Mouse (Mus musculus) adrenal gland, postnatal 36 days (tissue): ENCODE measurements around the gene Me1. TPM values are rescaled to one million over a fixed set of nuclear protein-coding genes. Genes with fewer than 3 reads are reported as not detected.

Source experiments
- DNase-seq, 2 experiments: peaks; one replicate each; pipeline ENCODE4 v3.0.0; 2021; ENCODE audit warnings: mixed read lengths in 1 of 2
- total RNA-seq, 2 experiments: library from RNA; stranded (reverse); gene quantifications; 2 replicates each; pipeline ENCODE4 v1.2.3; 2021

The Me1 gene
- total RNA-seq, 2 experiments from 2014 or later, result 1,431 to 2,044 TPM

DNA sequence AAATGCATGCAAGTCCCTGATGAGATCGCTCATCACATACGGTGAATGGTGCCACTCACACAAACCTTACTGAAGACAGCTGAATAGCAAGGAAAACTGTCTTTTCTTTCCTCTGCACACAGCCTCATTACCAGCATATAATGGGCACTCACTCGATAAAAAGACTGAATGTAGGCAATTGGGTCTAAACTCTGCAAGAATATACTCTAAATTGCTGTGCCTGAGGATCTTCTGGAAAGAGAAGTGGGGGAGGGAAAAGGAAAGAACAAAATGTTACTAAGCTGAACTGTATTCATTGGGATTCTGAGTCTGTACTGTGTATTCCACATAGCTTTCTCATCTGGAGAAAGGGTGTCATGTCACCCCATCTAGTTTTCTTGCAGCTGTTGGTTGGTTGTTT lies 152.3 kb downstream of the Me1 start:
- no peak for DNase-seq

DNA sequence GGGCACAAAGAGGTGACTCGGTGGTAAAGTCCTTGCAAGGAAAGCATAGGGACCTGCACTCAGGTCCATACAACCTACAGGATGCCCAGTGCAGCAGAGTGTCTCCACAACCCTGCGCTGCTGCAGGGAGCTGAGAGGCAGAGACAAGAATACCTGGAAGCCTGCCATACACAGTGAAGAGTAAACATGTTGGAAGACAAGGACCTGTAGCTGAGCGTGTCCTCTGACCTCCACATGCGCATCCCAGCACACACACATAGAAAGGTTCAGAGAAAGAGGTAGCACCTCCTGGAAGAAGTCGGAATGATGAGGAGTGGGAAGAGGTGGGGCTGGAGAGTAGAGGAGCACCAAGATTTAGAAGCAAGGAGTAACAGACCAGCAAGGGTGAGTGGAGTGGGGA lies 161.7 kb downstream of the Me1 start:
- no peak for DNase-seq

Other genes with a start within 250 kb of the Me1 start
- 1 to 10 TPM; 1.8 to 3.3 TPM for gene Ube2cbp, start 231.0 kb downstream of the Me1 start, total RNA-seq
- 10 to 100 TPM; 23.6 to 24.5 TPM for gene Dop1a, start 228.8 kb downstream of the Me1 start, total RNA-seq
- gene Pgm3, start 124.1 kb downstream of the Me1 start, total RNA-seq, result 10 to 100 TPM; 27.8 to 46.9 TPM
- 10 to 100 TPM in 1 of 2 experiments, 1 to 10 TPM in 1; 3.3 to 16.4 TPM for gene Rwdd2a, start 124.0 kb downstream of the Me1 start, total RNA-seq
- gene Prss35, start 47.7 kb upstream of the Me1 start, total RNA-seq, result 100 to 1,000 TPM; 153 to 823 TPM
- gene Snap91, start 184.7 kb upstream of the Me1 start, total RNA-seq, result 10 to 100 TPM; 30.2 to 60.4 TPM